Mouse (Mus musculus) spleen, postnatal 4 days (tissue): ENCODE data around the gene Kdm2a.
A peak's percentile ranks its signal among the peaks of the same experiment; 100 is the strongest.

Experiments used
- DNase-seq, 2 experiments: peaks; one replicate each; pipeline ENCODE4 v3.0.0; 2022; ENCODE audit warnings: low spot score in 2 of 2

Kdm2a gene

DNA sequence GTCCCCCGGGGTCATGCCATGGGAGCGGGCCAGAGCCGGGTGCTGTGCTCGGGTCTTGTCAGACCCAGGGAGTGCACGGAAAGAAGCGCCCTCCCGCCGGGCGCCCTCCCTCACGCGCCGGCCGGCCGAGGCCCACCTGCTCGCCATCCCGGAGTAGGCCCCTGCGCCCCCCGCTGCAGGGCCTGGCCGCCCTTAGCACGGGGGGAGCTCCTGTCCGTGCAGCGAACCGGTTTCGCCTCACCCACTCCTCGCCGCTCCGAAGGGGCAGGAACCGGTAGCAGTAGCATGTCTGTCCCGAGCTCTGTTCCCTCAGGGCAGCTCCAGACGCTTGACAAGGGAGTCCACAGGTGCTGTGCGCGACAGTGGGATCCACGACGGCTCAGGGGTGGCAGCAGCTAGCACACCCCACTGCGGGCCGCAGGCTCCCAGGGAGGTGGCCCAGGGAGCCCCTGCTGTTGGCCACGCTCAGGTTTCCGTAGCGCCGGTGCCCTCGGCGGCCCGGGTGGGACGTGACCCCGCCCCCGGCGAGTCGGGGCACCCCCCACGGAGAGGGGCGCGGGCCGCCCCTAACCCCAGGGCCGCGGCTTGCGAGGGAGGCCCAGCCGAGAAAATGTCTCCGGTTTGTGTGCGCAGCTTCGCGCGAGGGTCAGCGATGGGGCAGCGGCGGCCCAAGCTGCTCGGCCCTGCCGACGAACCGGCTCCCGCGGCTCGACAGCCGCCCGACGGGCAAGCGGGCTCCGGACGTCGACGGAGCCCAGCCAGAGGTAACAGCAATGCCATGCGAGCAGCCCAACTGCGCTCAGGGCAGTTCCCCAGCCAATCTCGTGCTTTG is at the start of gene Kdm2a:
Kdm2a (minus strand) TSS at position 488 of the 832 bp plus-strand sequence.
- DNase-seq = peak; percentile 57 to 82

- DNase-seq = no peak
Measured at GRCm38 (mm10) chr19:4447445-4447844, 49.4 kb upstream of the Kdm2a start.

GRCm38 (mm10) chr19:4446661-4447420 is 48.8 kb upstream of the Kdm2a start:
- DNase-seq = no peak

DNA sequence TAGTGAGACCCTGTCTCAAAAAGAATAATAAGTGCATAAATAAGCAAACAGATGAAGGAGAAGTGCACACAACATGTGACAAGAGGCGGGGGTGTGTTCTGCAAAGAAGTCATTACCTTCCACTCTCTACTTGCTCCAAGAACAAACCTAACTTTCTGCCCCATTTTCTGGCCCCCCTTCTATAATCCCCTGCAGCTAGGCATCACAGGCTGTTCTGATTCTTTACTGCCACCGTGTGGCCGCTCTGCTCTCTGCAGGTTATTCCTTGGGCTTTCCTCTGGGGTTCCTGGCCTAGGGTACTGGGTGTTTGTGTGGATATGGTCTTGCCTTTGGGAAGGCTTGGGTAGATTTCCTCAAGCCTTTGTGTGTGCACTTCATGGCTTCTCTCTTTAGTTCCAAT is 44.3 kb upstream of the Kdm2a start:
- DNase-seq = peak; percentile 56 to 84

GRCm38 (mm10) chr19:4441621-4442161 is 43.6 kb upstream of the Kdm2a start:
- no peak for DNase-seq

DNA sequence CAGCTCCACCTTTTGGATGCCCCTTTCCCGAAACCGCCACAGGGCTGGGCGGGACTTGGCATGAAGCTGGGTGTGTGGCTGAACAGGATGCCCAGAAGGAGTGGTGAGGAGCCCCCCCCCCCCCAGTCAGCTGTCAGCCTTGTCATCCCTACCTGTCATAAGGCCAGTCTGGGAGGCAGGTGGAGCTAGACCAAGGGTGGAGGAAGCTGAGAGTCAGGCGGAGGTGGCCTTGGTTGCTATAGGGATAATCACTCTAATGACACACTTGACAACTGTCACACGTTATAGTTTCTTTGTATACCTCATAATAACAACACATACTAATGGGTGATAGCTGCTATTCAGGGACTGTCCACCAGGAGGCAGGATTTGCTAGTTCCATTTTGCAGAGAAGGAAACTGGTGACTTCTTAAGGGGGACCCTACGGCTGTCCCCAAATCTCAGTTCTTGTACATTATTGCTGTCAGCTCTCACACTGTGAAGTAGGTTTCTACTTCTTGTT is 43.1 kb upstream of the Kdm2a start:
- DNase-seq = peak; percentile 57 to 84

DNA sequence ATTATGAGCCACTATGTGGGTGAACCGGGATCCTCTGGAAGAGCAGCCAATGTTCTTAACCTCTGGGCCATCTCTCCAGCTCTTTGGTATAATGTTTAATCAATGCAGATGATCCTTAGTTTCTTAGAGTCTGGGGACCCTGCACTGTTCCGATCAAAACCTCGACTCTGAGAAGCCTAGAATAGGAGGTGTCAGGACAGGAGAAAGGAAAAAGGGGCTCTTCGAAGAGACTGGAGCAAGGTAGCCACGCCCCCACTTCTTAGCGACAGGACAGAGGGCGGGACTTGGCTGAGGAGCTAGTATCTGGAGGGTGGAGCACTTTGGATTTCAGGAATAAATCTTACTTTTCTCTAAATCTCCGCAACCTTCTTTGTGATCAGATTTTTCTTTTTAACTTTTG is 42.1 kb upstream of the Kdm2a start:
- DNase-seq = no peak

DNA sequence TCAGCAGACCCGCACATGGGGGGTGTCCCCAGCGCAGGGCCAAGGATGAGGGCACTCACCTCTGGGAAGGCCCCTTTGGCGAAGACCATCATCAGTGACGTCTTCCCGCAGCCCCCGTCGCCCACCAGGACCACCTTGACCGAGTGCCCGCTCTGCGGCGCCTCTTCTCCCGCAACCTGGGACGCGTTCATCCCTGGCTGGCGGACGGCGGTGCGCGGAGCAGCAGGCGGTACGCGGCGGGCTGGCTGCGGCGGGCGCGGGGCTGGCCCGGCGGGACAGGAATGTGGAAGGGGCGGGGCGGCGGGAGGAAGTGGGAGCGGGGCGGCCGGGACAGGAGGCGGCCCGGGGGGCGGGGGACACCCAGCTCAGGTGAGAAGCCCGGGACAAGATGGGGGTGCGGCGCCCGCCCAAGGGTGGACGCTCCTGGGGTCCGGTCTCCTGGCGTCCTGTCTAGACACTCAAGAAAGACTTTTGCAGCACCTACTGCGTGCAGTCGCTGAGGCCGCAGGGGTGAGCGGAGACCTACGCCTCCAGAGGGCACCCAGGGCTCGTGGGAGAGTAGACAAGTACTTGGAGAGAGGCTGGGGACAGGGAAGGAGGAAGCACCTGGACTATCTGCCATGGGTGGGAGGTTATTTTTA is 41.2 kb upstream of the Kdm2a start, which contains the start of gene Rhod:
Rhod (minus strand) TSS at position 272 of the 641 bp plus-strand sequence.
- no peak for DNase-seq

DNA sequence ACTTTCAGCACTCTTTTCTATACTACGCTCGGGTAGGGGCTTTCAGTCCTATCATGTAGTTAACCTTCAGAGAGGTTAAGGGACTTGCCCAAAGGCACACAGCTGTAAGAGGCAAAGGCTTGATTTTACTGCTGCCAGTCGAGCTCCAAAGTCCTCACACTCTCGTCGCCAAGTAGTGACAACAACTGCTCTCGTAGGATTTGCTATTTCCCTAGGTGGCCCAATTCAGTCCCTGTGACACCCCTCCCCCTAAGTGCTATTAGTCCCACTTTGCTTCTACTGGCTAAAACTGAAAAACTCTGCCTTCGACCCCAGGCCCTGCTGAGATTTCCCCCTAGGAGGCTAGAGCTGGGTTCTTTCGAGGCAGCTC is 40.7 kb upstream of the Kdm2a start:
- DNase-seq = no peak

DNA sequence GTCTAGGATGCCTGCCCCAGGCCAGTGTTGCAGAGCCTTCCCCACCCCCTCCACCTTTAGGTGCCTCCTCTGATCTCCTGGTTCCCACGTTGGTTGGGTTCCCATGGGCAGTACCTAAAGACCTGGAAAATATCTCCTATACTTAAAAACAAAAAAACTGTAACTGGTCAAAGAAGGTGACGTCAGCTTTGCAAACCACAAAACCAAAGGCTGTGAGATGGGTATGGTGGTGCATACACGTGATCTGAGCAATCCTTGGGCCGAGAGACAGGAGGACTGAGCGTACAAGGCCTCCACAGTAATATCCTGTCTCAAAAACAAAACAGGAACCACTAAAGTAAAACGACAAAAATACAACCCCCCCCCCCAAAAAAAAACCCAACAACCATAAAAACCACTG is 39.8 kb upstream of the Kdm2a start:
- no peak for DNase-seq

GRCm38 (mm10) chr19:4436254-4436653 is 38.2 kb upstream of the Kdm2a start:
- DNase-seq = no peak

DNA sequence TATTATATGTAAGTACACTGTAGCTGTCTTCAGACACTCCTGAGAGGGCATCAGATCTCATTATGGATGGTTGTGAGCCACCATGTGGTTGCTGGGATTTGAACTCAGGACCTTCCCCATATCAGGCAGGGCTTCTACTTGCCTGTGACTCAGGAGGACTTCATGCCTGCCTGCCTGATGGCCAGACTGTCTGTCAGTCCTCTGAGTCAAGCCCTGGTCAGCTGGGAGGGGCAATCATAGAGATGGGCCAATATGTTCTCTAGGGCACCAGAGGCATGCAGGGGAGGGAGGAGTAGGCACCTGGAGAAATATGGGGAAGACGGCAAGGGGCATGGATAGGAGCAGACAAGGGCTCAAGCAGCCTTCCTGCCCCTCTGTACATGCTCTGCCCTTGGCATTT is 36.9 kb upstream of the Kdm2a start:
- DNase-seq = no peak

DNA sequence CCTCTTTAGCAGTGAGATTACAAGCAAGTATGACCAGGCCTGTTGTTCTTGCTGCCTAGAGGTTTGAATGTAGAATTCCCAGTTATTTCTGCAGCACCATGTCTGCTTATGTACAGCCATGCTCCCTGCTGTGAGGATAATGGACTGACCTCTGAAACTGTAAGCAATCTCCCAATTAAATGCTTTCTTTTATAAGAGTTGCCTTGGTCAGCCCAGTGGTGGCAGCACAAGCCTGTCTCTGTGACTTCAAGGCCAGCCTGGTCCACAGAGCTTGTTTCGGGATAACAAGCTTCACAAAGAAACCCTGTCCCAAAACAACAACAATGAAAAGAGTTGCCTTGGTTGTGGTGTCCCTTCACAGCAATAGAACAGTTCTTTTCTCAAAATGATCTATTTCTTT is 35.7 kb upstream of the Kdm2a start:
- no peak for DNase-seq

DNA sequence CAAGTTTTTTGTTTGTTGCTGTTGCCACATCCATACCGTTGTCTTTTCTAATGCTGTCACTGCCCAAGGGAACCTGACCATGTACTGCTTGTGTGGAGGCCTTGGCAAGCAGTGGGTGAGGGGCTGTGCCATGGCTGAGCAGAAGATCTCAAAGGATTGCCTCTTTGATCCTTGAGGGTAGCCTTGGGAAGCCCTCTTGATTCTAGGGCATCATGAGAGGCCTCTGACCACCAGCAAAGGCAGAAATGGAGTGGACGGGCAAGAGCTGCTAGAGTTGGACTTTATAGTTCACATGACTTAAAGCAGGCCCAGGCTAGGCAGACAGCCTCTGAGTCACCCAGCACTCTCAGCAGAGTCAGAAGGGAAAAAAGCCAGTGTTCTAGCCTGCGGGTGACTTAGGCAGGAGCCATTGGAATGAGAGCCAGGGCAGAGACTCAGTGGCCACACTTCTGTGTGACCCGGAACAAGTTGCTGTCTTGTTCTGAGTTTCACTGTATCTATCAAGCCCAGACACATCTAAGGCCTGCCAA is 32.1 kb upstream of the Kdm2a start:
- no peak for DNase-seq

- peak; percentile 36 to 76 for DNase-seq
Measured at GRCm38 (mm10) chr19:4425610-4426366, 27.7 kb upstream of the Kdm2a start.

DNA sequence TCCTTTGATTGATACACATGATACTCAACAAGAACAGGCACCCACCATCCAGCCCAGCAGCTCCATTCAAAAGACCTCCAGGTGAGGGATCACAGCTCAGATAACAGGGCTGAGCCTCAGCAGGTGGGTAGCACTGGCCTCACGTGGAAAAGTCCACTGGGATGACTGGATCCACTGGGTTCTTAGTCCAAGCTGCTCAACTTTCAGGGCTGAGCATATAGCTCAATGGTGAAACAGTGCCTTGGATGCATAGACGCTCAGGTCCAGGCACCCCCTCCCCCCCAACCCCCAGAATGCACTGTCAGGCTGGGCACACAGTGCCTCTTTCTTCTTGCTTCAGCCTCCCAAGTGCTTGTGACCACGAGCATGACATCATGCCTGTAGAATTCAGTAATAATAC is 24.9 kb upstream of the Kdm2a start:
- DNase-seq = peak in 1 of 2 experiments; percentile 39

GRCm38 (mm10) chr19:4422581-4422980 is 24.5 kb upstream of the Kdm2a start:
- no peak for DNase-seq

GRCm38 (mm10) chr19:4420153-4420910 is 22.2 kb upstream of the Kdm2a start:
- DNase-seq = peak in 1 of 2 experiments; percentile 53

GRCm38 (mm10) chr19:4419711-4420110 is 21.6 kb upstream of the Kdm2a start:
- DNase-seq = no peak

DNA sequence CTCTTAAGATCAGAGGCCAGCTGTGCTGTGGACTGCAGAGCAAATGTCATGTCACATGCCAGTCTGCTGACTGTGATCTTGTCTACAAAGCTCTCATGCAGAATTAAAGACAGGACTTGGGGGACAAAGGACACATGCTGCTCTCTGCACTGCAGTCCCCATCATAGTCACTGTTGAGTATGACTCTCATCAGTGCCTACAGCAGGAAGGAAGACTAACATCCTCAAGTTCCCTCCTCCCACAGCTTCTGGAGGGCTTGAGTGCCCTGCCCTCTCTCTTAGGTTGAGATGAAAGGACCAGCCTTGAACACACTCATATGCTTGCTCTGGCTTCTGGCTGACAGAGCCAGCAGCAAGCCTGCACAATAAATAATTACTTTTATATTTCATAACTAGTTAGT is 19.6 kb upstream of the Kdm2a start:
- DNase-seq = peak in 1 of 2 experiments; percentile 51
